Mouse (Mus musculus) left cerebral cortex, postnatal 4 days (tissue): ENCODE data around the gene Nme2. TPM values are rescaled to one million over a fixed set of nuclear protein-coding genes. Genes with fewer than 3 reads are reported as not detected.

Experiments
- DNase-seq: peaks from one replicate; pipeline ENCODE4 v3.0.0-alpha.2; 2022
- intact Hi-C: fragments of 180-260 bp; cut with DNase I; formaldehyde crosslinking; loops from one replicate; pipeline ENCODE4 v1.15.1; 2025
- total RNA-seq, 2 experiments: library from RNA; stranded (reverse); gene quantifications; 2 replicates each; pipeline ENCODE4 v1.2.3; 2021

Gene Nme2
- 100 to 1,000 TPM; 317 to 378 TPM for total RNA-seq

DNA sequence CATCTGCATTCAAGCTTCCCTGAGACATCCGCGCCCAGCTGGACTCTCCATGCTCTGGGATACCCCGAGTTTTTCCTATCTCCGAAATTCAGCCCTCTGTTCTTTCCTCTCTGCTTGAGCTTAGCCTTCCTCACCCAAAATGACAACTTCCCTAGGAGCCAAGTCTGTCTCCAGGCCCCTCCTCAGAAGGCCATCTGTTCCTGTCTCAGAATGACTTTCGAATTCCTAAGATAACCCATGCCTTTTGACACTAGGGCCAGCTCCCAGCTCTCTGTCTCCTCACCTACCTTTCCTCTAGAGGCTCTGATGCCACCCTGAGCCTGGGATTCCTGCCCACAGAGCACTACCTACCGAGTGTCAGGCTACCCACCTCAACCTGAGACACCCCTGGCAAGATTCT is at the start of gene Nme2:
Nme2 (minus strand) TSS at position 101 of the 400 bp plus-strand sequence.
- intact Hi-C loops: no loop called here
- no peak for DNase-seq

DNA sequence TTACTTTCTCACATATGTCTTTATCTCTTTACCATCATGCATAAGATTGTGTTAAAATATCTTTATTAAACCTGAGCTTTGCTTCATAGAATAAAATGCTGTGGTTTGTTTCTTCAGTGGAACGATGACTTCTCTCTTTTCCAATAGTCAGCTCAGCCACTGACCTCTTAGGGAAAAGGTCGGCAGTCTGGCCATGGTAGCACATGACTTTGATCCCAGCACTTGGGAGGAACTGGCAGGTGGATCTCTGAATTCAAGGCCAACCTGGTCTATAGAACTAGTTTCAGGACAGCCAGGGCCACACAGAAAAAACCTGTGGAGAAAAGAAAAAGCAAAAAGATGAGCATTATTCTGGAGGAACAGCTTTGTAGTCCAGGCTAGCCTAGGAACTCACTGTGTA is 47.3 kb upstream of the Nme2 start:
- intact Hi-C loops: no loop called here
- no peak for DNase-seq

DNA sequence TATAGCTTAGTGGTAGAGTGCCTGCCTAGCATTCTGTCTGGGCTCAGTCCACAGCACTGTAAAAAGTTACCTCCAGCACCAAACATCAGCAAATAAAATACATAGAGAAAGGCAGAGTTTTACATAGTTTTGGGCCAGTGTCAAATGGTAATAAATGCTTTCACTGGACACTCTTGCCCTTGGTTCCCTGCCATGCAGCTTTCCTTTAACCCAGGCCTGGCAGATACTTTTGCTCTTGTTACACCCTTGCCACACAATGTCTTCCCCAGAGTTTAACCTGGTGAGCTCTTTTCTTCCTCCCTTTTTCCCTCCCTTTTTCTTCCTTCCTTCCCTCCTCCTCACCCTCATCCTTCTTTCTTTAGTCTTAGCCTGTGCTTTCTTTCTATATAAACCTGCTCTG is 43.2 kb upstream of the Nme2 start:
- DNase-seq: no peak
- intact Hi-C loops: no loop called here

DNA sequence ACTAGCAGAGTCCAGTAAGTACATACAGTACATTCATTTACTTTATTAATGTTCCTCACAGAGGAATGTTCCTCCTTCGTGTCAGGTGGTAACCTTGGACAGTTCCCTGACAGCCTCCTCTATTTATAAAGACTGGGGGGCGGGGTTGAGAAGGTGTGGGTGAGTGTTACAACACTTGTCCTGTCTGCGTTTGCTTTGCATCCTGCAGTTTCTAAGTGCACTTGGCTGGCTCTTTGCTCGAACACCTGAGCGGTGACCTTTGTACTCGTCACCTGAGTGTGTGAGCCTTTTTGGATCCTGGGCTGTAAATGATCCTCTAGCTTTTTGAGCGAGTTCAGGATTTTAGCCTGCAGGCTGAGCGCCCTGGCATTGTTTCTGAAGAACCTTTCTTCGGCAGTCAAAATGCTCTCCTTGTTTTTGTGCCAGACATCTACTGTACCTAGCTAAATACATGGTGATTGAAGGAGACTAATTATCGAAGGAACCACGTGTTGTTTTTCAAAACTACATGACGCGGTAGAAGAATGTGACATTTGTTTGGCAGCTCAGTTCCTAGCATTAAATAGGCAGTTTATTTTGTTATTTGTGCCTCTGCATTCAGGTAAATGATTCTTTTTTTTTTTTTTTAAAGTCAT is 41.2 kb upstream of the Nme2 start:
- DNase-seq: peak; percentile 1
- intact Hi-C loops: no loop called here

DNA sequence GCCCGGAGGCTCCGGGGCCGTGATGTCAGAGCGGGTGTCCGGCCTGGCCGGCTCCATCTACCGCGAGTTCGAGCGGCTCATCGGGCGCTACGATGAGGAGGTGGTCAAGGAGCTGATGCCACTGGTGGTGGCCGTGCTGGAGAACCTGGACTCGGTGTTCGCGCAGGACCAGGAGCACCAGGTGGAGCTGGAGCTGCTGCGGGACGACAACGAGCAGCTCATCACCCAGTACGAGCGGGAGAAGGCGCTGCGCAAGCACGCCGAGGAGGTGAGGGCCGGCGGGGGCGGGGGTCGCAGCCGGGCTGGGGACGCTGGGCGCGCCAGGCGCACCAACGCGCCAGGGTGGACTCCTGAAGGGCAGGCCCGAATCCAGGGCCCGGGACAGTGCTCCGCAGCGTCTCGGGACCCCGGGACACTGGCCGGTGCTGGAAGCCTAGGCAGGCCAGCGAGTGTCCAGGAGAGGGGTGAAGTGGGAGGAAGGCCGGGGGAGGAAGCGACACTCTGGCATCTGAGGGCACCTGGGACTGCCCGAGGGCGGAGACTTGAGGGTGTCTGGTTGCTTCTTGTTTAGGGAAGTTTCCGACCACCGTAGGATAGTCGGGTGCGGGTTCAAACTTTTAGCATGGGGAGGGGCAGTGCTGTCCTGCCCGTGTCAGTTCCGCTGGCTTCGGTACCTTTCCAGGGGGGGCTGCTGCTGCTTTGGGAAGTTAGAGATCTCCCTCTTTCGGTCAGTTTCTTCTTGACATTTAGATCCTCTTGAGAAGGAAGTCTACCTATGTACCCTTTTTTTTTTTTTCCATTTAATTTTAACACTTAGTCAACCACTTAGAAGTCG is 40.5 kb upstream of the Nme2 start:
- intact Hi-C loops: no loop called here
- DNase-seq: no peak

DNA sequence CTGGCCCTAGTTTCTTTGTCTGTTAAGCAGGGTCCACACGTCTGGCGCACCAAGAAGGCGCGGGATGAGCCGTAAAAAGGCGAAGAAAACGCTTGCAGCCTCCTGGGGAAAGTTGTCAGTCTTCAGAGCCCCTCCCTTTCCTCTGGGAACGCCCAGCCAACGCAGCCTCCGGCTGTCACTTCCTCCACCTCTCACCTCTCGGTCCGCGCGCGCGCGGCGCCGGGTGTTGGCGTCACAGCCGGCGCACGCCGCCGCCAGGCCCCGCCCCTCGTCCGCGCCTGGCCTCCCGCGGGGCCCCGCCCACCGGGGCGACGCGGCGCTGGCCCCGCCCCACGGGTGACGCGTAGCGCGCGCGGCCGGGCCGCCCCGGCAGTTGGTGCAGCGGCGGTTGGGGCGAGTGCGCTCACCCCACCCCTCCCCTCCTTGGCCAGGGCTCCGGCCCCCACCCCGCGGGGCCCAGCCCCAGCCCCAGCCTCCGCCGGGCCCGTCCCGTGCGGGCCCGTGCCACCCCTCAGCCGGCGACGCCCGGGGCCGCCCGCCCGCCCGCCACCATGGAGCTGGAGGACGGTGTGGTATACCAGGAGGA is 39.8 kb upstream of the Nme2 start, which contains the start of gene Spag9:
Spag9 (plus strand) TSS at position 372 of the 586 bp plus-strand sequence.
- DNase-seq: peak; percentile 96
- intact Hi-C loops: no loop called here

DNA sequence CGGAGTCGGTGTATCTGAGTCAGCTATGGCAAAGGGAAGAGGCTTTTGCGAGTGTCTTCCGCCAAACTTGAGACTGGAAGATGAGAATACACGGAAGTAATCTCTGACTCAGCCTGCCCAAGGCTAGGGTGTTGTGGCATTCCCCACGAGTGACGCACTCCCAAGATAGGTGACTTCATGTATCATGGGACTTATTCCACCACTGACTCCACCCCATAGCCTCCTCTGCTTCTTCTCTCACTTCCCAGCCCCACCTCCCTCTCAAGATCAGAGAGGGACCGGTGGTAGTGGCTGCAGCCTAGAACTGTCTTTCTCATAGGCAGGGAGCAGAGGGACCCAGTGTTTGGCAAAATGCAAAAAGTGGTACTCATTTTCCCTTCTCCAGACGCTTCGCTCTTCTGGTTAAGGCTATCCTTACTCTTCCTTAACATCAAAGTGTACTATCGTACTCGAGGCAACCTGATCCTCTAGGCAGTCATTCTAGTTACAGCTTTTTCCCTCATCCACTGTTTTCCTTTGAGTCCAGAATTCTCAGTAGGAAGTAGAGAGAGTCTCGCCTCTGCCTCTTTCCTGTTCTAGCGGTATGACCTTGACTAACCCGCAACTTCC is 39.2 kb upstream of the Nme2 start:
- DNase-seq: peak; percentile 51
- intact Hi-C loops: no loop called here

DNA sequence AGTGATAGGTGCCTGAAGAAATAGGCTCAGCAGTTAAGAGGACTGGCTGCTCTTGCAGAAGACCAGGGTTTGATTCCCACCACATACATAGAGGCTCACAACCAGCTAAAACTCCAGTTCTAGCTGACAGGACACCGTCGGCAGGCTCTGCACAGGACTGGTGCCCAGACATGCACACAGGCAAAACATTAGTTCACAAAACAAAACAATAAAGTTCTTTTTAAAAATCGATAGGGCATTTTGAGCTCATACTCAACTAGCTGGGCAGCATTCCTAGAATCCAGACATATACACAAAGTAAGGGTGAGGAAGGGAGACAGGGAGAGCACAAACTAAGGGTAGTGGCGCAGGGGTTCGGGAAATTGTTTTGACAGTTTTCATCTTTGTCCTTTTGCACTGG is 38.5 kb upstream of the Nme2 start:
- intact Hi-C loops: no loop called here
- DNase-seq: no peak

DNA sequence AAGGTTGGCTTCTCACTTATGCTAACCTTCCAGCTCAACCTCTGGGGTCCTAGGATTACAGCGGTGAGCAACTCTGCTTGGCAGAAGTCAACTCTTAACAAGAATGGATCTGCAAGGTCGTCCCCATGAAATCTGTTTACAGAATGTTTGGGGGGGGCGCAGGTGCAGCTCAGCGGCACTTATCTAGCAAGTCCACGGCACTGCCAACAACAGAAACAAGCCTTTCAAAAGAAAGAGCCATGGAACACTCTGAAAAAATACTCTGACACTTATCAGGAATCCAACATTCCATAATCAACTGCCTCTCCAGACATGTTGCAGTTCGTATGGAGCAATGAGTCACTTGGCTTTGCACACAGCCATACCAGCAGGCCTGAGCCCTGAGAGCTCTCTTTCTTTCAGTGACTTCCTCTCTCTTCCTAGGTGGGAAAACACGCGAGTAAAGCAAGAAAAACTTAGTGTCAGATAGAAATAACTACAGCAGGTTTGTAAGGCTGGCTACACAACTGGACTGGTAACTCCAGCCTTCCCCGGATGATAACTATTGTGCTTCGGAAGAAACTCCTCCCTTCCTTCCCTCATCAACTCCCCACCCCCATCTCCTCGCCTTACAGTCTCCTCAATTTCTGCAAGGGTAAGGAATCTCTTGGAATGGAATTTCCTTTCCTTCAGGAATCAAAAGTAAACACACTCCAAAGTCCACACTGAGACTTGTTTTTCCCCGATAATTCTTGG is 32.4 kb upstream of the Nme2 start:
- intact Hi-C loops: no loop called here
- DNase-seq: no peak

DNA sequence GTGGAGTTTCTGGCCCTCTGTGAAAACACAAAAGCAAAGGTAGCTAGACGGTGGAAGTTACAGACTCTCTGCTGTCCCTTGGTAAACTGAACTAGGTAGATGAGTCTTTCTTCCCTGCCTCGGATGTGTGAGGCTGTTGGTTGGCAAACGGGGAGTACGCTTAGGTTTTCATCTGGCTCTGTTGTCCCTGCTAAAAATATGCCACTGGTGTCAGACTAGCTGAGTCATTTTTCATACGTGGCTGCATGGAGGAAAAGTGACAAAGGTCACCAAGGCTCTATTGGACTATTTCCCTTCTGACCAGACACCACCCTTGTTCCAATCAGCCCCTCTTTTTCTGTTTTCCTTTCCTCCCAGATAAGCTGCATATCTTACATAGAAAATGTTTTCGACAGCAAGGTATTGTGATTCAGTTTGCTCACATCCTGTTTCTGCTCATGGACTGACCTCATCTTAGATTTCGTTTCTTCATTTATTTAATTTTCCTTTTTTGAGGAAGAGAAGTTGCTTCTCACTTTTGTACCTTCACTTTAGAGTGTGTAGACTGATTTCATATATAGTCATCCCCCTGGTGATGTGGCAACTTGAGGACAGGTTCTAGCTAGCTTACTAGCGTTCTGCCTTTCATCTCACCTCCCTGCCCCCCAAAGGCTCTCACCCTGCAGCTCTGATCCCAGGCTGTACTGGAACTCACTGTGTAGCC is 31.7 kb upstream of the Nme2 start:
- no peak for DNase-seq
- intact Hi-C loops: no loop called here

DNA sequence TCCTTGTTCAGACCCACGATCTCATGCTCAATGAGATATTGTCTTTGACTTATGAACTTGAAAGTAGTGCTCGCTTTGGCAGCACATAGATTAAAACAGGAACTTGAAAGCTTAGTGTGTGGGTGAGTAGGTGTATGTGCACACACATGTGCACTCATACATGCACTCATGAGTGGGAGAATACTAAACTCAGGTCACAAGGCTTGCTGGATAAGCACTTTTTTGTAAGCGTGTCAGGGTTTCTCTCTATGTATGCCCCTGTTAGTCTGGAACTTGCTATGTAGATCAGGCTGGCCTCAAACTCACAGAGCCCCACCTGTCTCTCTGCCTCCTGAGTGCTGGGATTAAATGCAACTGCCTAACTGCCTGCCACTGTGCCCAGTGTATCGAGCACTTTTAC is 31.0 kb upstream of the Nme2 start:
- DNase-seq: no peak
- intact Hi-C loops: no loop called here

DNA sequence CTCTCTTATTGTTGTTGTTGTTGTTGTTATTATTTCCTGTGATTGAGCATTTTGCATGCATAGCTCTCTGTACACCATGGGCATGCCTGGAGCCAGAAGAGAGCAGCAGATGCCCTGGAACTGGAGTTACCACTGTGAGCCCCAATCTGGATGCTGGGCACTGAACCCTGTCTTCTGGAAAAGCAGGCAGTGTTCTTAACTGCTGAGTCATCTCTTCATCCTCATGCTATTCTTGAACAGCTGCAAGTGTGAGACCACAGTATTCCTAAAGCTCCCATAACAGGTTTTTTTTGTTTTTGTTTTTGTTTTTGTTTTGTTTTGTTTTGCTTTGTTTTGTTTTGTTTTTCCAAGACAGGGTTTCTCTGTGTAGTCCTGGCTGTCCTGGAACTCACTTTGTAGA is 30.2 kb upstream of the Nme2 start:
- DNase-seq: no peak
- intact Hi-C loops: no loop called here

DNA sequence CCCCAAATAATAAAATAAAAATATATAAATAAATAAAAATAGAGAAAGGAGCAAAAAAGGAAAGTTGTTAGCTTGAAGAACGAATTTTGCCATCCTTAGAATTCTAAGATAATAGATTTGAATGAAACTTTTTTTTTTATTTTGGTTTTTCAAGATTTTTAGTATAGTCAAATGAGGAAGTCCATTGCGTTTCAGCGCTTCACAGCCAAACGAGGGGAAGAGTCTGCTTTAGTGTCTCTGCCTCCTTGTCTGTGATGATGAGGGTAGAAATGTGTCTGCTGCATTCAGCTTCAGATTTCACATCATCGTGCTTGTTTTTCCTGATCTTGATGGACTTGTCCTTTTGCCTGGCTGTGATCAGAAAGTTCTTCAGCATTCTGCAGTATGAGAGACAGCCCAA is 29.2 kb upstream of the Nme2 start:
- no peak for DNase-seq
- intact Hi-C loops: no loop called here

DNA sequence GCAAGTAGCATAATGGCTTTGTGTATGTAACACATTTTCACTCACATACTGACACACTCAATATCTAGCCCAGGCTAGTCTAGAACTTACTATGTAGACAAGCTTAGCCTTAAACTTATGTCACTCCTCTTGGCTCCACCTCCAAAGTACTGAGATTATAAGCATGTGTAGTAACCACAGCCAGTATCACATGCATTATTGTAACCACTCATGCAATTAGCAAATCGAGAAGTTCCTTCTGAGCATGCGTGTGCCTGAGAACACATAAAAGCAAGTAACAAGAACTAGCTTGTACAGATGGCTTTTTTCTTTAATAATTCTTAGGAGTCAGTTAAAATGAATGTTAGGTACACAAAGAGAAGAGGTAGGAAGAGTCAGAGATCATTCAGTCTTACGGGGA is 28.6 kb upstream of the Nme2 start:
- intact Hi-C loops: no loop called here
- DNase-seq: no peak

DNA sequence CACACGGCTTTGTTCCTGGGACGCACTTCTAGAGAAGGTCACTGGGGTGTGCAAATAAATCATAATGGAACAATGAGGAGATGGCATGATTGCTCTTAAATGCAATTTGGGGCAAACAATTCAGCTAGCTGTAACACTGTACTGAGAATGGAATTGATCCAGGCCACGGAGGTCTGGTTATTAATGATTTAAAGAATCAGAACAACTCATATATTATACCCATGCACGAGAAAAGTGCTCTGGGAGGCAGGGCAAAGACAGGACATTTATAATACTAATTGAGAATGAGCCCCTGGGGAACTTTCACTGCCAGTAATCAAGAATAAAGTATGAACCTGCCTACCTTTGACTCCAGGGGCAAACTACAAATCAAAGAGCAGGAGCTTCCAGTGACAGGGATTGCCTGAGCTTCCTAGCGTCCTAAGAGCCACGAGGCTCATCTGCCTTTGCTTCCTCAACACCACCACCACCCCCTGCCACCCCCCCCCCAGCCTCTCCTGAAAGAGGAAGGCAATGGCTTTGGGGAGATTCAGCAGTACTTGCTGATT is 23.5 kb upstream of the Nme2 start:
- no peak for DNase-seq
- intact Hi-C loops: no loop called here

DNA sequence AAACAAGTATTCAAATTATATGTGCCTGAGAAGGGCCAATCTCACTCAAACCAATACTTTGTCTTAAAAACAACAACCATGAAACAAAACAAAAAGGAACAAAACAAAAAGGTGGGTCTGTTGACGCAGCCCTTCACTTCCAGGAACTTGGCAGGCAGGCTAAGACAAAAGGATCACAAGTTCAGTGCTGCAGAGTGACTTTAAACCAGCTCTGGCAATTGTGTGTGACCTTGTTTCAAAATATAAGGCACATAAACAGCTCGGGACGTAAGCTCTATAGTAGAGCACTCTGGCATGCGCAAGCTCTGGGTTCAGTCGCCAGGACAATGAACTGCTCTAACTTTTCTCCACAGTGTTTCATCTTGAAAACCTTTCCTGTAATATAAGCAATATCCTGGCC is 16.9 kb upstream of the Nme2 start:
- intact Hi-C loops: no loop called here
- no peak for DNase-seq

DNA sequence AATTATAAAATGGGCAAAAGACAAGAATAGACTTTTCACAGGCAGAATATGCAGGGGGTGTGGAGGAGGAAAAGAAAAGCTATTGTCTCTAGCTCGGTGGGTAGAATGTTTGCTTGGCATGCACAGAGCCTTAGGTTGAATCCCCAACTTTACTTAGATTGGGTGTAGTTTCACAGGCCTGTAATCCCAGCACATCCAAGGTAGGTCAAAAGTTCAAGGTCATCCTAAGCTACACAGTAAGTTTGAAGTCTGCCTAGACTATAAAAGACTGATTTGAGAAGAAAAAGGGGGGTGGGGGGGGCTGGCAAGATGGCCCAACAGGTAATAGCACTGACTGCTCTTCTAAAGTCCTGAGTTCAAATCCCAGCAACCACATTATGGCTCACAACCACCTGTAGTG is 13.7 kb upstream of the Nme2 start:
- intact Hi-C loops: loop anchor here (5.0 kb wide), 1 partner anchor 118 kb away; no protein-coding TSS in a partner anchor
- DNase-seq: no peak

DNA sequence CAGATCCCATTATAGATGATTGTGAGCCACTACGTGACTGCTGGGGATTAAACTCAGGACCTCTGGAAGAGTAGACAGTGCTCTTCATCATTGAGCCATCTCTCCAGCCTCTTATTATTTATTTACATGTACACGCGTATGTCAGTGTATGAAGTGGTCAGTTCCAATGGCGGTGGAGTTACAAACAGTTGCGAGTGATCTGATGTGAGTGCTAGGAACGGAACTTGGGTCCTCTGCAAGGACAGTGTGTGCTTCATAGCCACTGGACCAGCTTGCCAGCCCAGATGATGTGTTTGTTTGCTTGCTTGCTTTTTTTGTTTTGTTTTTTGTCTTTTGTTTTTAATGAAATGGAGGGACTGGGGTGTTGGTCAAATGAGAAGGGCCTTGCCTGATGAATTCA is 13.1 kb upstream of the Nme2 start:
- DNase-seq: no peak
- intact Hi-C loops: loop anchor here (5.0 kb wide), 1 partner anchor 118 kb away; no protein-coding TSS in a partner anchor

DNA sequence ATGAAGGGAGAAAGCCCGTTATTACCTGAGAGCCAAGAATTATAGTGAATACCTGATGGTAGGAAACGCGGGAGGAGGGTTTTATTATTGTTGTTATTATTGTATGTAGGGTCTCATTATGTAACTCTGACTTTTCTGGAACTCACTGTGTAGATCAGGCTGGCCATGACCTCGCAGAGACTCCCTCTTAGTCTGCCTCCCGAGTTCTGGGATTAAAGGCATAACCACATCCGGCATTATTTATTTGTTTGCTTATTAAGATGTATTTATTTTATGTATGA is 12.7 kb upstream of the Nme2 start:
- DNase-seq: no peak
- intact Hi-C loops: loop anchor here (5.0 kb wide), 1 partner anchor 119 kb away; no protein-coding TSS in a partner anchor
